Mouse (Mus musculus) heart, postnatal 14 days (tissue): Measurements from ENCODE around the gene Lin7a. TPM values are rescaled to one million over a fixed set of nuclear protein-coding genes. Genes with fewer than 3 reads are reported as not detected.

Experiments used
- DNase-seq, 2 experiments: peaks; one replicate each; pipeline ENCODE4 v3.0.0; 2021 to 2022
- intact Hi-C: fragments of 180-260 bp; cut with DNase I; formaldehyde crosslinking; loops from one replicate; pipeline ENCODE4 v1.15.1; 2025
- long read RNA-seq, 2 experiments: library from polyadenylated mRNA; stranded (forward); transcript quantifications; one replicate each; pipeline ENCODE4 v2.0.0; 2021
- total RNA-seq, 2 experiments: library from RNA; stranded (reverse); gene quantifications; 2 replicates each; pipeline ENCODE4 v1.2.3; 2021

The Lin7a gene
- total RNA-seq, result 1 to 10 TPM; 2.1 TPM
- long read RNA-seq, experiment 1, partial matches to known transcripts, result 0 of 1 reads
- long read RNA-seq, experiment 1, other reads (novel, unspliced or antisense), result 0 of 1 reads
- long read RNA-seq, experiment 2, result 0 reads

DNA sequence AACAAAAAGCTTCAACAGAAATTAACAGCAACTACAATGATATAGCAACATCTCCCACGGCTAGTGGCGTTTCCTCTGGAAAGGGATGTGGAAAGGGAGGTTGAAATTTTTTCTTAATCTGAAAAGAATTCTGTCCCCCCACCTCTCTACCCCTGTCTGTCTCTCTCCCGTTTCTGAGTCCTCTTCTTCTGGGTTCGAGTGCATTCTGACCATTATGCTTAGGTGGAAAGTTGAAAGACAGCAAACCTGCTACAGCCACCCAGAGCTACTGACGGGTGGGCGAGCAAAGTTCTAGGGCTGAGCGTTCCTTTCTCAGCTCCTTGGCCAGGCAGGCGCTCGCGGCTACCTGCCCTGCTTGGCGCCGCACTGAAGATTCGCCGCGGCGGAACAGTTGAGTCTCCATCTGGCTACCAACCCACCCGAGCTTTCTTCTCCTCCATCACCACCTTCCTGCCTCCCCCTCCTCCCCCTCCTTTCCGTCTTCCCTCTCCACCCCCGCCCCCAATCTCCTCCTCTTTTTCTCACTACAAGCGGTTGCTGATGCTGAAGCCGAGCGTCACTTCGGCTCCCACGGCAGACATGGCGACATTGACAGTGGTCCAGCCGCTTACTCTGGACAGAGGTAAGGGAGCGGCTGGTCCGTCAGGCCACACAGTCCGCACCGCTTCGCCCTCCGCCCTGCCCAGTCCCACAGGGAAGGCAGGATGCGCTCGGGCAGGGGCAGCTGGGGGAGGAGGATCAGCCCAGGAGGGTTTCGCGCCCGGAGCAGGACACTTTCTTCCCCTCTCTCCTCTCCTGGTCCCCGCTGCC is at the start of gene Lin7a:
Lin7a (plus strand) TSS at position 366 of the 810 bp plus-strand sequence.
- DNase-seq, result peak; percentile 9 to 16
- intact Hi-C loops, result loop anchor here (5.0 kb wide), 1 partner anchor 116 kb away; no protein-coding TSS in a partner anchor

DNA sequence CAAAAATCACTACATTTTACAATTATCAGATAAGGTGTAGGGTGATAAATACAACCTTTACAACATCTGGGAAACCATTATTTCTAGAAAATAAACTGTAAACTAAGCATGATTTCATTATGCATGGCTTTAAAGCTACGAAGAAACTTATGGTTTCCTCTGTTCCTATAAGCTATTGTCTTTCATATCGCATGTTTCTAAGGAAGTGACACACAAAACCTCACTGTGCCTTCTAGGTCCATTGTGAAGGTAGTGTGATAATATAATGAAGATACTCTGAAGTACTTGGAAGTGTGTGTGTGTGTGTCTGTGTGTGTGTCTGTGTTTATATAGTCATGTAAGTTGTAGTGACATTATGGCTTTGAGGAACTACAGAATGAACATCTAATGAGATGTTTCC is 49.8 kb upstream of the Lin7a start:
- DNase-seq, result no peak
- intact Hi-C loops, result no loop called here

DNA sequence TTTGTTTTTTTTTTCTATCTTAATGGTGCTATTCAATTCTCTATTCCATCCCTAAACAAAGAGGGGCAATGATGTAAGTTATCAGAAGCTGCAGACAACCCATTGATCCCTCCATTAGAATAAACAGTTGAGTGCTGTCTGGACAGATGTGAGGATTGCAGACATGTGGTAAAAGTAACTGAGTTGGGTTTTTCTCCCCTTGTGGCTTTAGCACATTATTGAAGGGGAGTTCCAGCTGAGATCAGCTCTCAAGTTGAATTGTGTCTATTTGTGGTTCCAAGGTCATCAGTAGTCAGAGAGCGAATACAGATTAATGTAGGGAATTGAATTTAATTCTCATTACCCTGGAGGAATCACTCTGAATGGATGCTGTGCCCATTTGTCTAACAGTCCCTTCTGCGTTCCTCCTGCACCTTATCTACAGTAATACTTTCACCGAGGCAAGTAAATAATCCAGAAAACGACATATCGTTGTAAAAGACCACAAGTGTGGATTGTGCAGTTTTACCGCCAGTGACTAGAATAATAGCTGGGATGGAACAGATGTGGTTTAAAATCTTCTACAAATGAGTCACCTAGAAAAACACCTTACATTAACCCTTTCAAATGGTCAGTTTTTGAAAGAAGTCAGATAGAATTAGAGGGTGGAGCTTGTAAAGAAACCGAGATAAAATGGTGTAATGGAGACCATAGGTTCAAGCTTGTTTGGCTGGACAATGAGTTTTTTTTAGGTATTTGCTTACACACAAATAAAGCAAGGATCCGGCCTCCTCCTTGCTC is 48.9 kb upstream of the Lin7a start:
- intact Hi-C loops, result no loop called here
- DNase-seq, result no peak

DNA sequence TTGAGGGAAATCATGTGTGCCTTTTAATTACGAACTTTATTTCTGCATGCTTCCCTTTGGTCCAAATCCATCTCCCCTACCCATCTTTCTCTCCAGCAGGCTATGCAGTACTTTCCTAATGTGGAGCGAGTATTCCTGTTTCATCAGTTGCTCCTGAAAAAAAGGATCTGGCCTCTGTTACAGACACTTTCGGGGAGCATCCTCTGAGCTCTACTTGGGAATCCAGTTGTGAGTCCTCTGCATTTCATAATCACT is 48.4 kb upstream of the Lin7a start:
- intact Hi-C loops, result no loop called here
- DNase-seq, result no peak

DNA sequence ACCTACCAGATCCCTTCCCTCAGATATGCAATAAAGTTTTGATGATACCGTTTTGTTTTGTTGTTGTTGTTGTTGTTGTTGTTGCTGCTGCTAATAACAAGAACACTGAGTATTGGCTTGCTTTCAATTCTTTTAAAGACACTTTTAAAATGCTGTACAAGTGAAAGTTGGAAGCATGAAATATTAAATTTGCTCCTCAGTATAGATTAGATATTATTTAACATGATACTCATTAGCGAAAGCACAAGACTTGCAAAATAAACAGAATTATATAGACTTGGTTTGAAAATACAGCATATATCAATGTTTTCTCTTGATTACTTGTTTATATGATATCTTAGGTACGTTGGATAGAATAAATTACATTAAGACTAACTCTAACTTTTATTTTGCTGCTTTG is 47.7 kb upstream of the Lin7a start:
- intact Hi-C loops, result no loop called here
- DNase-seq, result no peak

DNA sequence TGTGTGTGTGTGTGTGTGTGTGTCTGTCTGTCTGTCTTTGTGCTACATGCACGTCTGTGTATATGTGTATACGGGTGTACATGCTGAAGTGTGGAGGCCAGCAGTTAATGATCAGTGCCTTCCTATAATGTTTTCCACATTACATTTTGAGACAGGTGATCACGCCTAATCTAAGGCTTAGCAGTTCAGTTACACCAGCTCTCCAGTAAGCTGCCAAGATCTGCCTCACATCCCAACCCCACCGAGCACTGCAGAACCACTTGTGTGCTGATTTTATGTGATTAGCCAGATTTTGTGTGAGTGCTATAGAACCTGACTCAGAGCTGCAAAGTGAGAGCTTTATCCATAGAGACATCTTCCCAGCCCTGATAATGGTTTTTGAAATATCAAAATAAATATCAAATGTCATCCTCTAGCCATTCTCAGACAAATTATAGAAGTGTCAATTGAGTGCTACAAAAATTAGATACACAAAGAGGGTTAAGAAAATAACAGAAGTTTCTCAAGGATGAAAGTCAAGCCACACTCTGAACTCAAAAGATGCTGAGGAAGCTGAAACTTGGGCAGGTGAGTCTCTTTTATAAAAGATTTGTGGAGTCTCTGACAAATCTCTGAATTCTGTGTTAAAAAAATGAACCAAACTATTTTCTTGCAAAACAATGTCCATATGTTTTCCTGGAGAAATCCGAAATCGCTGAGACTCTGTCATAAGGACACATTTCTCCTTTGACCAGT is 46.7 kb upstream of the Lin7a start:
- intact Hi-C loops, result no loop called here

DNA sequence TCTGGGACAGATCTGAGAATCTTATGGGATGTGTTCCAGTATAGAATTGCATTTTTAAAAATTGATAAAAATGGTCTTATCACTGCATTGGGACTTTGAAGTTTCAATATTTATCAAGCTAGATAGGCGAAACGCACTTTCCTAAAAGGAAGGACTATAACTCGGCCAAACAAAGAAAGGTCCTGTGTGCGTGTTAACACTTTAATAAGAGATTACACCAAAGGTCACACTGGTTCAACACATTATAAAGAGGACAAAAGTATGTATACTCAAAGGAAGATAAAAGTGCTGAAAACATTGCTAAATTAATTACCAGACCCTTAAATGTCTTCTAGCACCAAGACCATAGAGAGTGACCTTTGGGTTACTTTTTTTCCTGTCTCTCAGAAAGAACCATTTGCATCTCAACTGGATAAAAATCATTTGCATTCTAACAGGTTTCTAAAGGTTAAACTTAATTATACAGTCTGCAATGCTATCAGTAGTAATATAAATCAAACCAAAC is 46.1 kb upstream of the Lin7a start:
- intact Hi-C loops, result no loop called here
- no peak for DNase-seq

More for the DNA sequence above, 46.7 kb upstream of the Lin7a start:
- DNase-seq, result no peak

DNA sequence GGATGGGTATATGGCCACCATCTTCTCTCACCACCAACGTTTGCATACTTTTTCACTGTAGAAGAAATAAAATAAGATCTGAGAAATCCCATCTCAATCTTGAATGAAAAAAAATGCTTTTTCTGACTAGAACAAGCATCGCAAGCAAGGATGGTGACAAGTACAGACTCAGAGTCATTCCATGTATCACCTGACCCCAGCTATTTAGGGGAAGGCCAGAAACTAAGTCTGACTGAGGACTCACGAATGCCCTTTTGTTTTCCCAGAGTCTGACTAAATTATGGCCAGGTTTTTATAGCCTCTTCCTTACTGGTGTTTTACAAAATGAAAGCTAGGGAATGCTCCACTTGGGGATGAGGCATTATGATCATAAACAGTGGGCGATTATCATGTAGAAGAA is 45.6 kb upstream of the Lin7a start:
- intact Hi-C loops, result no loop called here
- DNase-seq, result no peak

DNA sequence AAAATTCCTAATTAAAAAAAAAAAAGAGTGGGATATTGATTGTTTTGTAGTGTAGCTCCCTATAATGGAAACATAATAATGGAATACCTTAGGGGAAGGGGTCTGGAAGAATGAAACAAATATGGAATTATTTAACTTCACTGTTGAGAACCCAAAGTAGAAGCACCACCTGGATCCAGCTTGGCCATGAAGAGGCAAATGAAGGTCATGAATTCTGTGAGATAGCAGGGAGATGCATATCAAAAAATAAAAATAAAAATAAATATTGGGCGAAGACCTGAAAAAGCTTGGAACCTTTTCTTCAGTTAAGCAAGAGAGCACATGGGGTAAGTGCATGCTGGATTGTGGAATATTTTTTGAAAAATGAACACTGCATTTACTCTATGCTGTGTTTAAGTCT is 43.6 kb upstream of the Lin7a start:
- DNase-seq, result no peak

DNA sequence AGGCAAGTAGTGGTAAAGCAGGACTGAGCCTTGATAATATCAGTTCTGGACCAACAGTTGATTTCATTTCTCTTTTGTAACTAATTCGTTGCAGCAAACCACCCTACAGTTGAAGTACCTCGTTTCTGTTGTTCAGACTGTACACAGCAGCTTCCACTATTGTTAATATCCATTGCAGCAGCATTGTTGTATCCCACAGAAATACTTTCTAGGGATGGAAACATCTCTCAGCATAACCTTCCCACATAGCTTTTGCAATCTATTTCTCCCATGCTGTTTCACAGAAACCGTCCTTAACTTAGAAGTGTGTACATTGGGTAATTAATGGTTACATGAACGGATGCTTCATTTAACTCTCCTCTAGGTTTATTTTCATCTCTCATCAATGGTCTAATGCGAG is 42.7 kb upstream of the Lin7a start:
- intact Hi-C loops, result no loop called here
- no peak for DNase-seq

More for the DNA sequence above, 43.6 kb upstream of the Lin7a start:
- intact Hi-C loops, result no loop called here

DNA sequence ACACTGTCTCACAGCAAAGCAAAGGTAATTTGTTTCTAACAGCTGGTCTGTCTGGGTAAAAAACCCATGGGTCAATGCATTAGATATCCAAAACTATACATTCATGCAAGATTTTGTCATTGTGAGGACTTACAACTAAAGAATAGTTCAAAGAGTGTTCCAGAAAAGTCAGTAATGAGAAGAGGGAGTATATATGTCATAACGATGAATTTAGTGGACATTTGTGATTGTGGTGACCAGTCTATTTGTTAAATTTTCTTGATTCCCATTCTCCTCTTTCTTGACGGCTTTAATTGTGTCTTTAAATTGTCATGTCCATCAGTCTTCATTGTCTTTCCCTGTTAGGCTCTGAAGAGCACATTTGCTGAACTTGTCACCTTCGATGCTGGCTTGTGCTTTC is 42.1 kb upstream of the Lin7a start:
- intact Hi-C loops, result no loop called here

DNA sequence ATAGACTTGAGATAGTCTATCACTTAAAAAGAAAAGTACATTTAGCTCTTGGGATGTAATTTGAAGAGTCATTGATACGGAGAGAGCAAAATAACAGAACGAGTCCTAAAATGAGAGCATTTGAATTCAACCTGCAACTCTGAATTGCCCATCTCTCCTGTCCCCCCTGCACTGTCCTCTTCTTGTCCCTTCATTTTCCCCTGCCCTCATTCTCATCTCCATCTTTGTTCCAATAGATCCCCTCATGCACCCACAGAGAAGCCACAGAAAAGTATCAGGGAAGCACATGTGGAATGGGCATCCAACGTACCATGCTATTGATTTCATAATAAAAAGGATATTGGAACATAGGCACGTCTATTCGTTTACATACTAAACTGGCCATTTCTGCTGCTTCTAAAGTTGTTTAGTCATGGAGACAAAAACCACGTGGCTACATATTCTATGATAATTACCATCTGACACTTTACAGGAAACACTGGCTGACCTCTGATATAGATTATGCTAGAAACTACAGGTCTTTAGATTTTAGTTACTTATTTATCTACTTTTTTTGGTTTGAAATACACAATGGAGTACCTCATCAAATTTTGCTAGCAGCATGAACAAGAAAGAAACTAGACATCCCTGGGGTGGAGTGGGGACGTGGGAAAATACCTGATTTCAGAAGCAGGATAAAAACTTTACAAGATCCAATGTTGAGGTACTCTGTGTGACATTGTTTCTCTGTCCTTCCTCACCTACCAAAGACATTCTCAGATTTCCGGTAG is 41.2 kb upstream of the Lin7a start:
- intact Hi-C loops, result no loop called here
- no peak for DNase-seq

More for the DNA sequence above, 42.1 kb upstream of the Lin7a start:
- no peak for DNase-seq

DNA sequence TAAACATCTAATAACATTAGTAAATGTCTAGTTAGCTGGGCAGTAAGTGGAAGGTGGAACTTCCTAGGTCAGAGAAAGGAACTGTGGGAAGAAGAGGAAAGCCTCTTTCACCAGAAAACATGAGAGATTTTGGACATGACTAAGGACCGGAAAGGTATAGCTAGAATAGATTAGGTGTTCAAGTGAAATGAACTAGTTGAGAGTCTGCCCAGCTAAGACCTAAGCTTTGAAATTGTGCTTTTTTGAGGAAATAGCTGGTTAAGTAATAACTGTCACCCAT is 40.7 kb upstream of the Lin7a start:
- no peak for DNase-seq
- intact Hi-C loops, result no loop called here

DNA sequence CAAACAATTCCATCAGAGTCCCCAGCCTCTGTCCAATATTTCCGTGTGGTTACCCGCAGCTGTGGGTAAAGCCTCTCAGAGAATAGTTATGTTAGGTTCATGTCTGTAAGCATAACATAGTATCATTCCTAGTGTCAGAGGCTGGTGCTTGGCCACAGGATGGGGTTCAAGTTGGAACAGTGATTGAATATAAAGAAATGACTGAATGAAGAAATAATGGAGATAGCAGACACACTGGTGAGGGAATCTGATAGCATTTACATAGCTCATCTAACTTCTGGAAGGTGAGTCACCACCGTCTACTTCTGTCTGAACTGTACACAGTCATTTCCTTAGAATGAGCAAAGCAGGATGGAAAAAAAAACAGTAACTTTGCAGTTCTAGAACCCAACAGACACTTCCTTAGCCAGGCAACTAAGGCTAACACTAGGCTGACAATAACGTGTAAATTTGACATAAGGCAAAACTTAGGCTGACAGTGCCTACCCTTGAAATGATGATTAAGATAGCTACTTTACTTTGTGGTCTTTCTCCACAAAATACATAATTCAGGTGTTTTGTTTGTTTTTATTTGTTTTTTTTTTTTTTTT is 40.0 kb upstream of the Lin7a start:
- DNase-seq, result no peak
- intact Hi-C loops, result no loop called here

DNA sequence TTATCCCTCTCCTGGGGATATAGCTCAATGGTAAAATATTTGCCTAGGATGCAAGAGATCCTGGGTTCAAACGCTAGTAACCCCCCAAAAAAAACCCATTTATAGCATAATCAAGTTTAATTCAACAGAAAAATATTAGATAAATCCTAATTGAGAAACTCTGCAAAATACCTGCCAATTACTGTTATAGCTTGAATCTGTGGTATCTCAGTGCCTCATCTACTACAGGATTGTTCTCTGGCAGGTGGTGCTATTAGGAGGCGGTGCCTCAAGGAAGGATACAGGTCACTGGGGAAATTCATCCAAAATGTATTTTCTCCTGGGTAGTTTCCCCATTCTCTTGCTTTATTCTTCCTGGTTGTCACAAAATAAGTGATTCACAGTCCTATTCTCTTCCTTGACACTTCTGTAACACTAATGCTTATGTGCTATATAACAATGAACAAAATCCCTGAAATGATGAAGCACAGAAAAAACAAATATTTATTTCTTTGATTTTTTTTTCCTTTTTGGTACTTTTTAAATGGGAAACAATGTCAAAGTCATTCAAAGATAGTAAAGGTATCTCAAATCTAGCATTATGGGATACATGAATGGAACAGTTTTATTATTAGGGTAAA is 38.9 kb upstream of the Lin7a start:
- intact Hi-C loops, result no loop called here
- no peak for DNase-seq

DNA sequence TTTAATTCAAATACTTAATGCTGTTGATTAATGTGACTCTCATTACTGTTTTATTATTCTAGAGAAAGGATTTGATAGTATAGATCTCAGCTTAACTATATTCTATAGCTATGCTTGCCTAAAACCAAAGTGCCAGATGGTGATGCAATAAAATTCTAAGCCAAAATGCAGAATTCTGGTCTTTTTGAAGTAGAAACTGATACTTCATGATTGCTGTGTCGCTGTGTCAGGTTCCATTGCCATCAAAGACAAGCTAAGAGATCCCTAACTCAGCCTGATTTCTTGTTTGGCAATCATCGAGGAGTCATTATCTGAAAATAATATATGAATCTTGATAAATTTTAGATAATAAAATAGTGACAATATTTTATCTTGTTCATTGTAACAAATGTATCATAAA is 38.3 kb upstream of the Lin7a start:
- no peak for DNase-seq
- intact Hi-C loops, result no loop called here

DNA sequence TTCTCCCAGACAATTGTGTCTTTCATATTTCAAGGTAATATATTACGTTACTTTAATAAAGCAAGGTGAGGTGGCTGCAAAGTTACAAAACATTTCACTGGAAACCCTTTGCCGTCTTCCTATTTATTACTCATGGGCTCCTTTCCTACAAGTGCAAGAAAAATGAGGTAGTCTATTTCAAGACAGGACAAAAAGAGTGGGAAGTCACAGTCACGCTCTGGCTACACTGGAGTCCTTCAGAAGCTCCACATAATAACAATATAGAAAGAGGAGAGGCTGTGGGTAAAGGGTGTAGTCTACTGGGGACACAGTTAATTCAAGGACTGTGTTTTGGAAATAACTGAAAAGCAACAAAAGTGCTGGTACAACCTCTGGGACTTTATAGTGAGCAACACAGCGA is 37.7 kb upstream of the Lin7a start:
- intact Hi-C loops, result no loop called here
- DNase-seq, result no peak

DNA sequence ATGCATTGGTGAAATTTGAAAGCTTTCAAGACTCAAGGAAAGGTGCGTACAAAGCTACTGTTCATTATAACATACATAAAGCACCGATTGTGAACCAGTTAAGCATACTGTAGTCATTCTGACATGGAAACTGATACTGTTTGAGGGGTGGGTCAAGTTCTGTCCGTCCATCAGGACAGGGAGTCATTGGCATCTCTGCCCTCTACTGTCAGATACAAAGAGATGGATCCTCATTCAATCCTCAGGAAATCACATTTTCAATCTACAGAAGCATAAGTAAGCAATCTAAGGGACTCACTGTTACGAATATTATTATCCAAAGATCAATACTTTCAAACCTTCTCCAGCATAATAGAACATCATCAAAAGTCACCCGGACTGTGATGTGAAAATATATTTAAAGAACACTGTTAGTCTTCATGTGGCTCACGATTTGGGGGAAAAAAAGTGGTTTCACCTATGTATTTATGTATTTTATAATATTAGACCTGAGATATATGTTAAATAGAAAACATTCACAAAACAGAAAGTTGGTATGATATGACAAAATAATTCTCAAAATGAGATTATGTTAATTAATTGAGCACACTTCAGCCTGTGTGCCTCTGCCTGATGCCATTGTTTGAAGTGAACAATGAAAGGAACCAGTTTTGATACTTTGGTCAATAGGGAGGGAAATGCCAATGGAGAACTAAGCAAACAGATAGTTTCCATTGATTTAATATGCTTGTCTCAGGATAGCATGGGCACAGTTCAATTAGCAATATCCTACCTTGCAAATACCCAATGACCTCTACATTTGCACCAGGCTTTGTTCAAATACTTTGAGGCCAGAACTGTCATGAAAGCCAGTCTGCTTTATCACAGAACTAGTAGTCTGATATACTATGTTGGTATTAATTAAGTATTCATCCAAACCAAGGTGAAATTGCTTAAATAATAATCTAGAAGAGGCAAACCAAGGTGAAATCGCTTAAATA is 36.8 kb upstream of the Lin7a start:
- no peak for DNase-seq
- intact Hi-C loops, result no loop called here

DNA sequence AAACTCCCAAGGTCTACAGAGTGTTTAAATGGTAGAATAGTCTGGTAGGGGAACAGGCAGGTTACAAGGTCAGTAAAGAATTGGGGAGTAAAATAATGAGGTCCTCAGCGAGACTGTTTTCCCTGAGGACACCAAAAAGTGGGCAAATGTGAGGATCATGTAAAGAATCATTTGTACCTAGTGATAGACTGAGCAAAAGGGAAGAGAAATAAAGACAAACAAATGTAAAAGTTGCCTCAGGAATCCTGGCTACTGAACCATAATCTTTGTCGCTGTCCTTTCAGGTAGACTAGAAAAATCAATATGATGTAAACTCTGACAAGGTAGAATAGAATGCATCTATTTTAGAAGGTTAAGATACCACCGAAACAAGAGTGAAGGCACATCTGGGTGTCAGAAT is 36.0 kb upstream of the Lin7a start:
- no peak for DNase-seq
- intact Hi-C loops, result no loop called here
